Mouse (Mus musculus) embryonic fibroblast, embryonic 13.5 days (primary cell): ENCODE measurements around the gene Vrk2.

Experiments
- CTCF ChIP-seq: IDR thresholded peaks from 2 replicates; pipeline ENCODE4 v1.5.1; 2011; ENCODE audit warnings: mild to moderate bottlenecking, control low read depth, low read length, moderate library complexity, borderline replicate concordance; ENCODE audit not compliant: insufficient read depth
- POLR2A ChIP-seq: IDR thresholded peaks from 2 replicates; pipeline ENCODE4 v1.6.1; 2011; ENCODE audit warnings: low read depth, mild to moderate bottlenecking, control low read depth, low read length, moderate library complexity

- TF ChIP-seq CTCF (no peak), POLR2A (no peak)
Observed at GRCm38 (mm10) chr11:26434229-26434628, 159.6 kb downstream of the Vrk2 start.
